Mouse (Mus musculus) bone marrow macrophage, adult 2 months (primary cell): ENCODE measurements around the gene Sbk3.

Source experiments
- CTCF ChIP-seq: IDR thresholded peaks from 2 replicates; pipeline ENCODE4 v1.5.1; 2012; ENCODE audit warnings: low read depth, mild to moderate bottlenecking, low read length, moderate library complexity
- POLR2A ChIP-seq: IDR thresholded peaks from 2 replicates; pipeline ENCODE4 v1.6.1; 2012; ENCODE audit warnings: mild to moderate bottlenecking, low read depth, low read length, borderline replicate concordance

- TF ChIP-seq CTCF, result no peak
- TF ChIP-seq POLR2A, result no peak
Measured at GRCm38 (mm10) chr7:4996003-4996895, 25.3 kb upstream of the Sbk3 start, which contains the start of gene Zfp579.
